Mouse (Mus musculus) adrenal gland, adult 10 weeks (tissue): ENCODE results near the gene Map1lc3b. TPM values are rescaled to one million over a fixed set of nuclear protein-coding genes. Genes with fewer than 3 reads are reported as not detected.

Experiments used
- polyA plus RNA-seq: library from polyadenylated mRNA; stranded (reverse); fragments of 350-450 nt; fragmentation: Illumina TruSeq; extraction: RNeasy Lipid Tissue Mini Kit (QIAGEN cat#74804); gene quantifications from one replicate; pipeline ENCODE4 v1.2.3, GENCODE M21; 2014; ENCODE audit warnings: low read depth, low replicate concordance

The Map1lc3b gene
- 69.7 TPM for polyA plus RNA-seq

GRCm38 (mm10) chr8:121590203-121591177, at the start of gene Map1lc3b:
Map1lc3b (plus strand) TSS chr8:121590361.

GRCm38 (mm10) chr8:121544276-121544785, 45.8 kb upstream of the Map1lc3b start, which contains the start of gene 1700018B08Rik:
1700018B08Rik (minus strand) TSS chr8:121544320.

GRCm38 (mm10) chr8:121578676-121579451, 11.3 kb upstream of the Map1lc3b start, which contains the start of gene Fbxo31:
Fbxo31 (minus strand) TSS chr8:121578806.

Other genes with a start within 250 kb of the Map1lc3b start
- not detected for gene 1700018B08Rik, start 46.0 kb upstream of the Map1lc3b start, polyA plus RNA-seq
- gene Fbxo31, start 11.6 kb upstream of the Map1lc3b start, polyA plus RNA-seq, result 3.5 TPM
- gene Zcchc14, start 62.5 kb downstream of the Map1lc3b start, polyA plus RNA-seq, result 17.9 TPM
- 0.17 TPM for gene Jph3, start 139.3 kb downstream of the Map1lc3b start, polyA plus RNA-seq
- gene Klhdc4, start 239.2 kb downstream of the Map1lc3b start, polyA plus RNA-seq, result 2.6 TPM